Mouse (Mus musculus) gastrocnemius, postnatal 36 days (tissue): ENCODE measurements at regions not wholly inside any gene's neighbourhood (a gene's known extent, or its start where the extent isn't known, plus 50 kb on each side); places are given as distances from the start of the nearest gene placed in this dataset.

Experiments used
- DNase-seq, 2 experiments: peaks; one replicate each; pipeline ENCODE4 v3.0.0; 2022
- intact Hi-C: fragments of 180-260 bp; cut with DNase I; formaldehyde crosslinking; loops from one replicate; pipeline ENCODE4 v1.15.1; 2025
- microRNA-seq, 2 experiments: library from miRNA; unstranded; fragments of <30 nt; microRNA quantifications; one replicate each; pipeline ENCODE4 v1.2.0; 2021

DNA sequence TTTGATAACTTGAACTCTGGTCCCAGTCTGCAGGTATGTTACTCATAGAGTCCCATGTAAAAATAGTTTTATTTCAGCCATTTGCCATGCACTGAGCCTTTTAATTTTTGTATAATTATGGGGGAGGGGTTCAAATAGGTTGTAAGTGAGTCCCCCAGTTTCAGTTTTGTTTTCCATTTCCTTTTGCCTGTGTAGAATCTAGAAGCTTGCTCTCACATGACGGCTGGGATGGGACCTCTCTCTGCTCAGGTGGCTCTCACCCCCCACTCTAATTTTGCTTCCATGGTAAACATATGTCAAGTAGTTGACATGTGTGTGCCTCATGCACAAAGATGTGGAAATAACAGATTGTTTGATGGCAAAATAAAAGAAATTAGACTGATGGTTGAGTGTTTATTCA, 73.8 kb upstream of the Runx1 start:
- no peak for DNase-seq
- intact Hi-C loops = no loop called here

DNA sequence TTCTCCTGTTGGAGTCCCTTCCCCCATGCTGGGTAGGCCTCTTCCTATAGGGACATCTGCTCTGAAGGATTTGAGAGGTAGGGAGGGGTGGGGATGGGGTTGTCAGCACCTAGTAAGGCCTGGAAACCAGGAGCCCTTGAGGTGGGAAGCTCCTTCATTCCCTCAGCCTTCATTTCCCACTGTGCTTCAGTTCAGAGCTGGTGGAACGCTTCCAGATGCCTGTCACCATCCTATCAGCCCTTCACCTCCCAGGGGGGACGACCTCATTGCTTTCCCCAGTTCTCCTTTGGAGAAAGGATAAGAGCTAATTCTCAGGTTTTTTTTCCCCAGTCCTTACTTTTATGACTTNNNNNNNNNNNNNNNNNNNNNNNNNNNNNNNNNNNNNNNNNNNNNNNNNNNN, 65.8 kb upstream of the Runx1 start:
- intact Hi-C loops = no loop called here

DNA sequence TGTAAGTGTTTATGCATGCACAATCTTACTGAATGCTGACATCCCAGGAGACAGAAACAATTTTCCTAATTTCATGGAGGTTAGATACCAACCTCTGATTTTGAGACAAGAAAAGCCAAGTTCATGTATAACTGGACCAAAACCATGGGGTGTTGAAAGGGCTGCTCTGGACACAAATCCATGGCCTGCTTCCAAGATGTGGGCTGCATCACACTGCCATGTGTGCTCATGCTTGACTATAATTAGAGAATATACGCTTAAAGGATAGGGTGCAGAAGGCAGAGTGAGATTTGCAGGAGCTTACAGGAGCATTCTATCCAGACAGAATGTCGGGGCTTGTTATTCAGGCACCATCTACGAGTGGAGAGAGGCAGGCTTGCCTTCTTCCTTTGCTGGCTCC, 64.8 kb upstream of the Runx1 start:
- intact Hi-C loops = no loop called here
- no peak for DNase-seq

More for the DNA sequence above, 65.8 kb upstream of the Runx1 start:
- no peak for DNase-seq

DNA sequence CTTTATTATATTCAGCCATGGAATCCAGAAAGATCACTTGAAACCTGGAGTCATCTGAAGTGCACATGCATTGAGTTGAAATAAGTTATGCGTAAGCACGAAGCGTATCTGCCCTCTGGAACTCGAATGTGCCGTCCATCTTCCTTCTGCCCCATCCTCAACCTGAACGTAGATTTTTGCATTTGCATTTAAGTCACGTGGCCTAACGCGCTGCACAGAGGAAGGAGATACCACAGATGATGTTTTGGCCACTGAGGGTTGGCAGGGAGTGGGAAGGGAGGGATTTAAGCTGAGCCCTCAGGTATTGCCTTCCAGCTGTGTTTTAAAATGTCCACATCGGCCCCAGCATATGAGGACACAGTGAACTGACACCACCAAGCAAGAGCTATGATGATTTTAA, 63.6 kb upstream of the Runx1 start:
- no peak for DNase-seq
- intact Hi-C loops = no loop called here

DNA sequence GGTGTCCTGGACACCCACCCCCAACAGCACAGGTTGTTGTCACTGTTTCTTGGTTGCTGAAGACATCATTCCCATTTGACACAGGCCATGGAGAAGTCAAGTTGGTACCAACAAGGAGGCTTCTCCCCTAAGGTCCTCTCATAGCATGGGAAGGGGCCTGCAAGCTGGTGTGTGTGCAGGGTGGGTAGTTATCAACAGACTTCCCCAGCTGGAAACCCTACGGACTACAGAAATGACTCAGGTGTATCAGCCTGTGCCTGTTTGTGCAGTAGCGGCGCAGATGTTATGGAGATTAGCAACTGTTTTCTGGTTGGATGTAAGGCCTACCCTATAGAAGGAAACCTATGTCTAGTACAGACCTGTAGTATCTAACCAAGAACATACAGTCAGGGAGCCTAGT, 60.3 kb upstream of the Runx1 start:
- intact Hi-C loops = no loop called here
- DNase-seq = no peak

DNA sequence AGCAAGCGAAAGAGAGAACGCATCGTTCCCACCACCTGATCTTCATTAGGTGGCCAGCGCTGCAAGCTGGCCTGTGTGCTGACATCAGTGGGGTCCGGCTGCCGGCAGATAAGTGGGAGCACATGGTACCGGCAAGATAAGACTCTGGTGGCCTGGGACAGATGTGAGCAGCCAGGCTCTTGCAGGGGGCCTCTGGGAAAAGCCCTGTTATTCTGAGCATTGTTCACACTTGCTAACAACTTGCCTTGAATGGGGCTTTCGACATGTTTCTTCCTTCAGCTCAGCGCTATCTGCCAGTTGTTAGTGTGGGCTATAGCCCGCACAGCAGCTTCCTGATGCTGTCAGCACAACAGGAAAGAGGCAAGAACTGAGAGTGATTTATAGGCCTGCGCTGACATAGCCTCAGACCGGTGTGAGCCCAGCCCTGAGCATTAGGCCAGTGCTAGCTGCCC, 57.9 kb upstream of the Runx1 start:
- no peak for DNase-seq
- intact Hi-C loops = no loop called here

DNA sequence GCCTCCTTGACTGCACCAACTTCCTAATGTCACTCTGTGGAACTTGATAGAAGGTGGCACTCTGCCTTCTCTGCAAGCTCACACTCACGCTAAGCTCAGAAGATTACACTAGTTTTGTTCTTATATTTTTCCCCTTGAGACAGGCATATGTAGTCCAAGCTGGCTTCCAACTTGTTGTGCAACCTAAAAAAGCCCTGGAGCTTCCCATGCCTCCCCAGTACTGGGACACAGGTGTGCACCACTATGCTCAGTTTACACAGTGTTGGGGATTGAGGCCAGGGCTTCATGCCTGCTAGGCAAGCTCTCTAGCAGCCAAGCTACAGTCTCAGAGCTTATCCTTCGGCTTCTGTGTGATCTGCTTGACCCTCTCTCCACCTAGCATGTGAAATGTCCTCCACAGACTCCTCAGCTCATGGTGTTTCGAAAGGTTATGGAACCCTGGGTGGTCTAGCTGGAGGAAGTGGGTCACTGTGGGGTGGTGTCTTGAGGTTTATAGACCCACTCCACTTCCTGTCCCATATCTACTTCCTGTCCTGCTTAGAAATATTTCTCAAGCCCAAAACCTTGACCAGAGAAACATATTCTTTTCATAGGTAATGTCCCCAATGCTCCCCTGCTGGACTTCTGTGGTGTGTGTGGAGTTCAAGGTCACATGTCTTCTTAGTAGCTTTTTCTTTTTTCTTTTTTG, 54.6 kb upstream of the Runx1 start:
- intact Hi-C loops = no loop called here
- no peak for DNase-seq

DNA sequence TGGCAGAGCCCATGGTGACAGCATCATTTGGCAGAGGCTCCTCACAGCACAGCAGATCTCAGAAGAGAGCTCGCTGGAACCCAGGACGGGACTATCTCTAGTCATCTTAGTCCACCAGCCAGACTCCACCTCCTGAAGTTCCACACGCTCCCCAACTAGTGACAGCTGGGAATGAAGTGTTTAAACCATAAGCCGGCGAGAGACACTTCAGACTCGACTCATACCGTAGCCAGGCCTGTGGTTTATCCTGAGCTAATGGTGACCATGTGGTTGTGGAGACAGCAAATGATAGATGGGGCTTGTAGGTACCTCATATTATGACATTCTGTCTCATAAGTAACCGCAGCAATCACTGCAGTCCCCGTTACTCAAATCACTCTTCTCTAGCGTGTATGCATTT, 52.1 kb upstream of the Runx1 start:
- no peak for DNase-seq
- intact Hi-C loops = no loop called here

Small RNAs in the stretch of these regions (microRNA-seq; reads per million reads assigned to microRNA genes)
- gene Gm28003 (0 reads per million in 2 experiments), gene Mir802 (0 reads per million in 2 experiments)
